Mouse (Mus musculus) kidney, adult 18-20 months (tissue): ENCODE measurements around the gene Gon4l.
"Not testable (repeated sequence)": the region's sequence is repeated elsewhere in the genome, so short reads cannot be mapped to it uniquely, and the experiment has no call there.

Source experiments
- DNase-seq: peaks from one replicate; pipeline ENCODE4 v3.0.0; 2021

Gene Gon4l

DNA sequence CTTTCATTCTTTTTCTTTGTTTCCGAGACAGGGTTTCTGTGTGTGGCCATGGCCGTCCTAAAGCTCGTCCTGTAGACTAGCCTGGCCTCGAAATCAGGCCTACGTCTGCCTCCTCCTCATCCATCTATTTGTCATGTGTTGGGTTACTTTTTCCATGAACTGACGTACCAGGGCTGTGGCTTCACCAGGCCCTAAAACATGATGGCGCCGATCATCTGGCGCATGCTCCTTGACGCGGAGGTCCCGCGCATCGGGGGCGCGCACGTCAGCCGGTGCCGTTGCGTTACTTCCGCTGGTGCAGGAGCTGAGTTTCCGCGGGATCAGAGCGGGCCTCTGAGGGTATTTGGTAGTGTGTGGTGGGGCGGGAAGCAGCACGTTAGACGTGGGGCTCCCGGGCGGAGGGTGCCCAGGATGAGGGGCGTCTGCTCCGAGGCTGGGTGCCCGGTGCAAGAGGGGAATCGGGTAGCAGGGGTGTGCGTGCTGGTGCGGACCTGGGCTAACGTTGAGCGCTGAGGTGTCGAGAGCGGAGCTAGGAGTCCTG is at the start of gene Gon4l:
Gene Gon4l (plus strand): TSS at position 281 of the 541 bp plus-strand sequence.
- peak; percentile 63 for DNase-seq

DNA sequence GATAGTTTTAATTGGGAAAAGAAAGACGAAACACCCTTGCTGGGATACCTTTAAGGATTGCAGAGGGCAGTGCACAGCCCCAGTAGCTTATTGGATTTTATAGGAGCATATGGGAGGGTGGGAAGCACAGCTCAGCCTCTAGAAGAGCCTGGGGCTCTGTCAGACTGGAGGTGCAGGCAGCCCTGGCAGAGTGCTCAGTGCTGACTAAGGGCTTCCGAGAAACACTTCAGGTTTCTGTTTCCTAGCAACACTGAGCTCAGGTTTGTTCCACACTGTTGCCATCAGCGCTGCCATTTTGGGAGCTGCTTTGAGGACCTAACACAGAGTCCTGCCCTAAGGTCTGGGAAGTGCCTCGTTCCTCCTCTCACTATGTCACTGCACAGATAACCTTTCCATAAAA is 48.7 kb upstream of the Gon4l start:
- not testable (repeated sequence) for DNase-seq

DNA sequence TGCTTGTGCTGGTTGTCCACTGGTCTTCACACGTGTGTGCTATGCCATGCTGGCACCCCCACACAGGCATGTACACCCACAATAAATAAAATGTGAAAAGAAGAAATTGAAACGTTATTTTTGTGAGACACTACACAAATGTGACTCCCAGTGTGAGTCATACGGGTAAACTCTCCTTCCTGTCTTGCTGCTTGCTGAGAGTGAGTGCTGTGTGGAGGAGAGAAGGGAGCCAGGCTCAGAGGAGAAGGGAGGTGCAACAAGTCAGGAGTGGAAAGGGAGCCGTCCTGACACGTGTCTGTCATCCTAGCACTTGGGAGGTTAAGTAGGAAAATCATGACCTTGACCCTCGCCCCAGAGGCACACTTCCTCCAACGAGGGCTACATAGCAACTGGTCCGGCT is 48.2 kb upstream of the Gon4l start:
- not testable (repeated sequence) for DNase-seq

DNA sequence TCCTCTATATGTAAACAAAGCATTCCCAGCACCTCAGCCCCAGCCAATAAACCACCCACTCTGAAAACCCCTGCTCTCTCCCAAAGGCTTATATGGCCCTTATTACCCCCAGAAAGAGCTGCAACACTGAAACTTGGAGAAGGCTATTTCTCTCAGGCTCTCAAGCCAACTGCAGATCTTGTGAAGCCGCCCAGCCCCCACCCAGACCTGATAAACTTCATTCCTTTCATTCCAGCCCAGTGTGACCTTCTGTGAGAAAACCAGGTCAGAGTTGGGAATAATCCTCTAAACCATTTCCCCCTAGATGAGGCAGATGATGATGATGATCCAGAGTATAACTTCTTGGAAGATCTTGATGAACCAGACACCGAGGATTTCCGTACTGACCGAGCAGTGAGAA is 47.0 kb upstream of the Gon4l start:
- DNase-seq = not testable (repeated sequence)

DNA sequence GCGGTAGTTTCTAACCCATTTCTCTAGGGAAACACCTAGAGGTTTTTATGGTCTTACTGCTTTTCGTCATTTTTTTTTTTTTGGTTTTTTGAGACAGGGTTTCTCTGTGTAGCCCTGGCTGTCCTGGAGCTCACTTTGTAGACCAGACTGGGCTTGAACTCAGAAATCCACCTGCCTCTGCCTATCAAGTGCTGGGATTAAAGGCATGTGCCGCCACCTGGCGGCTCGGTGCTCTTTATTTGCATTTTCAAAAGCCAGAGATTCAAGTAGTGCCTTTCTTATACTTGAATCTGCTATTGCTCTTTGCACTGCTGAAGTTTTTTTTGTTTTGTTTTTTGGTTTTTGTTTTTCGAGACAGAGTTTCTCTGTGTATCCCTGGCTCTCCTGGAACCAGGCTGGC is 37.5 kb upstream of the Gon4l start:
- not testable (repeated sequence) for DNase-seq

DNA sequence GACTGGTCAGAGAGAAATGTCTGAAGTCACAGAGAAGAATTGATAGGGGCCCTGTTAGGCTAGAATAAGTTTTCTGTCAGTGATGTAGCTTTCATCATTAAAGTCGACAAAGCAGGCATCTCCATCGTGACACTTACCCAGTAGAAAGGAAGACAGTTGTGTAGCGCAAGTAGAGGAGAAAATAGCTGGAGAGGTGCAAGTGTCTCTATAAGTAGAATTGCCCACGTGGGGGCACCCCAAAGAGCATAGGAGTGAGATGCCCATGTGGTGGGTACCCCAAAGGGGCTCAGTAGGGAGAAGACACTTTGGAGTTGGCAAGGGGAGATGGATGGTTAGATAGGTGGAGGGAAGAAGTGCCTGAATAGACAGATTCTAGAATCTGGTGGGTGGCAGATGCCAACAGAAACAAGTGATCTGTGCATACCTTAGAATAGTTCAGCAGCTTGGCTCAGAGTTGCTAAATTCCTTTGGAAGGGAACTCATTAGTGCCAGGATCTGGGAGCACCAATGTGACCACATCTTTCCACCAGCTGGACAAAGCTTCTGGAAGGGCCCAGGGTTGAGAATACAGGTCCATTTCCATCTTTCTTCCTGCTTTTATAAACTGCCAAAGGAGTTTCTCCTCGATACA is 31.0 kb upstream of the Gon4l start:
- no peak for DNase-seq

DNA sequence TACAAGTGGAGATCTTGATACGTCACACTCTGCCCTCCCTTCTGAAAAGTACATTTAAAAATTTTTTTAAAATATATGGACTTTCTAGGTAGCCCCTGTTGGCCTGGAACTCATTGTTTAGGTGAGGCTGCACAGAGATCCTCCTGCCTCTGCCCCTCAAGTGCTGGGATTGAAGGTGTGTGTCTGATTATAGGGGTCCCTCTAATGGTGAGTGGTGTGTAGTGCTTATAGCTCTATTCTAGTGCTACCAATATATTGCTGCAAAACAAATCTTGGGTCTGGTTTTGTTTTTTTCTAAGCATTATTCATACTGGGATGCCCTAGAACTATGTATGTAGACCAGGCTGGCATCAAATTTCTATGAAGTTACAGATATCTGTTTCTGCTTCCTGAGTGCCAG is 9.3 kb upstream of the Gon4l start:
- DNase-seq = no peak

DNA sequence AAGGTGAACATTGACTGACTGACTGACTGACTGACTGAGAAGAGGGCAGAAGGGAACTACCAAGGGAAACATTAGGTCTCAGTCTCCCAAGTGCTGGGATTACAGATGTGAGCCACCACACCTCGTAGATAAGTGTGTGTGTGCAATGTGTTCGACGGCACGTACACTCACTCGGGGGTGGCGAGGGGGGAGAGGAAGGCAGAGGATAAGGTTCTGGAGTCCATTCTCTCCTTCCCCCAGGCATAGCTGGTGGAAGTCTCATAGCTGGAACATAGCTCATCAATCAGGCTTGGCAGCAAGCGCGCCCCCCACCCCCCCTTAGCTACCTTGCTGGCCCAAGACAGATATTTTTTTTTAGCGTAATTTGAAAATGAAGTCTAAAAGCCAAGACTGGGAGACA is 7.8 kb upstream of the Gon4l start:
- DNase-seq = no peak

DNA sequence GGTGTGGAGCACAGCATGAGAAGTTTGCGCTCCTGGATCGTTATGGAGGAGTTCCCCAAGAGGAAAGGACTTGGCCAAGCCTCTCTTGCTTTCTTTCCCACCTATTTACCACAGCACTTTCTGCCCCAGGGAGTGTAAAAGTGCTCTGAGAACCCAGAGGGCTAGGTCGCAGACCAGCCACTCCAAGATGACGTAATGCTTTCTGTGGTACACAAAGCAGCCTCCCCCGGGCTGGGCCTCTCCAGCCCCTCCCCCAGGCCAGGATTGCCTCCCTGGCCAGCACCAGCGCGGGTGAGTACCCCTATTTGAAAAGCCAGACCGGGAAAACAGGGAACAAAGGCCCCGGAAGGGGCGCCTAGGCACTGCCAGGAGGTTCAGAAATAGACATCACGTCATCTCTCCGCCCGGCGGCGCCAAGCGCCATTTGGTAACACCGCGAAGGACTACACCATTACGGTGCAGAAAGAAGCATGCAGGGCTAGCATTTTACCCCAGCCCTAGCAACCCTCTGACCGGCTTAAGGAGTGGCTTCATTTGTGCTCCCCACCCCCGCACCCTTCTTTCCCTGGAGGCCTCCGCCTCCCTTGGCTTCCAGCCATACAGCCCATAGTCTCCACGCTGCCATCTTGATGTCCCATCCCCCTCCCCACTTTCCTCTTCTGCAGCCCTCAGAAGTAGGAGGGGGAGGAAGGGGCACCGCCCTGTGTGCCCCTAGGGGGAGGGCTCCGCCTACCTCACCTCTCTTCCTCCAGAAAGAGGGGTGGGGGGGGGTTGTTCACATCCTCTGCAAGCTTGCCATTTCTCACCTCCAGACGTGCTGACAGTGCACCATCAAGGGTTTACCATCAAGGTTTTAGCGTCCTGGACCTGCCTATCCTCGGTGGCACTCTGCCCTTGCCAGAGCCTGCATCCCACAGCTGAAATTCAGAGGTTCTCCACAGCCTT is 3.6 kb upstream of the Gon4l start:
- peak; percentile 24 for DNase-seq

DNA sequence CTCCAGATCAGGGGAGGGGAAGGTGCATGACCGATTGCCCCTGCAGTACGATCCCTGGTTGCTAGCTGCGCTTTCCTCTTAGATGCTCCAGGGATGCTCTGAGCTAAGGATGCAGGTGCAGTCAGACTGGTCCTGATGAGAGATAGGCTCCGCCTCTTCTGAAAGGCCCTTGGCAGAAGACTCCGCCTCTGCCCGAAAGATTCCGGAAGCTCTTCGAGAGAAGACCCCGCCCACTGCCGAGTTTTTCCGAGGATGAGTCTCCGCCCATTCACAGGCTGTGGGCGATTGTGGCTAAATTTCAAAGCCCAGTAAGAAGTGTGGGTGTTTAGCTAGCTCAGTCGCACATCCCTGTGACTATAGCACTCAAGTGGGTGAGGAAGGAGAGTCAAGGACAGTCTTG is 2.6 kb upstream of the Gon4l start:
- DNase-seq = peak; percentile 57

DNA sequence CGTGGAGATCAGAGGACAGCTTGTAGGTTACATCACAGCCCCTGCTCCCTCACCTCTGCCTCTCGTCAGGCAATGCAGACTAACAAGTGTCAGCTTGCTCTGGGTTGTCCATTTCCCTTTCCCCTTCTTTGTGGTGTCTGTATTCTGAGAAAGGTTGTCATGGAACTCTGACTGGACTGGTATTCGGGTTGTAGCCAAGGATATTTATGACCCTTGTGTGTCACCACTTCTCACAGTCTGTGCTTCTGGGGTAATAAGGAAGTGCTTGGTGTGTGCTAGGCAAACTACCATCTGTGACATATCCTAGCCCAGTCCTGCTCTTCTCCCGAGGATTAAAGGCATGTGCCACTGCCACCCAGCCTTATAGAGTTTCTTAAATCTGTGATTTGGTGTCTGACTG is 14.1 kb downstream of the Gon4l start:
- DNase-seq = no peak

DNA sequence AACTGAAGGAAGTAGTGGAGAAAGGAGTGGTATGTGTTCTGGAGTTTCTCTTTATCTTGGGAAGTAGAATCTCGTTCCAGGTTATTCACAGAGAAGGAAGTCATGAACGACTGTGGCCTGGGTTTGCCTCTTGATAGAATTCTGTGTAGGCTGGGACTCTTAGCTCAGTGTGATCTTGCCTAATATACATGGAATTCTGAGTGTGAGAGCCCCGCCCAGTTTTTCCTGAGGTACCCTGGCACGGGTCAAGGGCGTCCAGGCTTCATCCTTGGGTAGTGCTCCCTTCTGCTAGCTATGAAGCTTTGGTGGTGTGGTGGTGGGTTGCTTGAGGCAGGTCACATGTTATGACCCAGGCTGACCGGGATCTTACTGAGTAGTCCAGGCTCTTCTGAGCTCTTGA is 20.8 kb downstream of the Gon4l start:
- DNase-seq = no peak

DNA sequence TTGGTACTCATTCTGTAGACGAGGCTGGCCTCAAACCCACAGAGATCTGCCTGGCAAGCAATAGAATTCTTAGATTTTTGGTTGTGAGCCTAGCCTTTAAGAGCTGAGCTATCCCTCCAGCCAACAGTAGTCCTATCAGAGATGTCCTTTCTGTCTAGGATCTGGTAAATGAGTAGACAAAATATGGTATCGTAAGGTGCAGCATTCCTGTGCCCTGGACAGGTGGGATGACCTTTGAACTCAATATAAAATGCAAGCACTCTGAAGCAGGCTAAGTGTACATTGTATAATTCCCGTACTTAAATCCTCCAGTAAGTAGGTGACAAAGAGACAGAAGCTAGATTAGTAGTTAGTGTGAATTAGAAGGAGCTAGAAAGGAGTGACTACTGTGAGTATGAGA is 27.1 kb downstream of the Gon4l start:
- no peak for DNase-seq

DNA sequence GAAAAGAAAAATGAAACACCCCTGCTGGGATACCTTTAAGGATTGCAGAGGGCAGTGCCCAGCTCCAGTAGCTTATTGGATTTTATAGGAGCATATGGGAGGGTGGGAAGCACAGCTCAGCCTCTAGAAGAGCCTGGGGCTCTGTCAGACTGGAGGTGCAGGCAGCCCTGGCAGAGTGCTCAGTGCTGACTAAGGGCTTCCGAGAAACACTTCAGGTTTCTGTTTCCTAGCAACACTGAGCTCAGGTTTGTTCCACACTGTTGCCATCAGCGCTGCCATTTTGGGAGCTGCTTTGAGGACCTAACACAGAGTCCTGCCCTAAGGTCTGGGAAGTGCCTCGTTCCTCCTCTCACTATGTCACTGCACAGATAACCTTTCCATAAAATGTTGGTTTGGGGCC is 31.7 kb downstream of the Gon4l start:
- DNase-seq = not testable (repeated sequence)

DNA sequence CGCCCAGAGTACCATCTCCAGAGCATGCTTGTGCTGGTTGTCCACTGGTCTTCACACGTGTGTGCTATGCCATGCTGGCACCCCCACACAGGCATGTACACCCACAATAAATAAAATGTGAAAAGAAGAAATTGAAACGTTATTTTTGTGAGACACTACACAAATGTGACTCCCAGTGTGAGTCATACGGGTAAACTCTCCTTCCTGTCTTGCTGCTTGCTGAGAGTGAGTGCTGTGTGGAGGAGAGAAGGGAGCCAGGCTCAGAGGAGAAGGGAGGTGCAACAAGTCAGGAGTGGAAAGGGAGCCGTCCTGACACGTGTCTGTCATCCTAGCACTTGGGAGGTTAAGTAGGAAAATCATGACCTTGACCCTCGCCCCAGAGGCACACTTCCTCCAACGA is 32.1 kb downstream of the Gon4l start:
- DNase-seq = not testable (repeated sequence)

DNA sequence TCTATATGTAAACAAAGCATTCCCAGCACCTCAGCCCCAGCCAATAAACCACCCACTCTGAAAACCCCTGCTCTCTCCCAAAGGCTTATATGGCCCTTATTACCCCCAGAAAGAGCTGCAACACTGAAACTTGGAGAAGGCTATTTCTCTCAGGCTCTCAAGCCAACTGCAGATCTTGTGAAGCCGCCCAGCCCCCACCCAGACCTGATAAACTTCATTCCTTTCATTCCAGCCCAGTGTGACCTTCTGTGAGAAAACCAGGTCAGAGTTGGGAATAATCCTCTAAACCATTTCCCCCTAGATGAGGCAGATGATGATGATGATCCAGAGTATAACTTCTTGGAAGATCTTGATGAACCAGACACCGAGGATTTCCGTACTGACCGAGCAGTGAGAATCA is 33.4 kb downstream of the Gon4l start:
- not testable (repeated sequence) for DNase-seq

DNA sequence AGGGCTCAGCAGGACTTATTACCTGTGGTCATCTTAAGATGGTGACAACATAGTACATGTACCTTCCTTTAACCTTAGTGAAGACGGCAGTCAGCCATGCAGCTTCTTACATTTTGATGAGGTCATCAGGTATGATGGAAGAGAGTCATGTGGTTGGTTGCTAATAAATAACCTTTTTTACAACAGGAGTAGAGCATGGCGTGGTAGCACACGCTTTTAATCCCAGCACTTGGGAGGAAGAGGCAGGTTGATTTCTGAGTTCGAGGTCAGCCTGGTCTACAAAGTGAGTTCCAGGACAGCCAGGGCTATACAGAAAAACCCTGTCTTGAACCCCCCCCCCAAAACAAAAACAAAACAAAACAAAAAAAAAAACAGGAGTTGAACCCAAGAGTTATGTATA is 47.5 kb downstream of the Gon4l start:
- not testable (repeated sequence) for DNase-seq

DNA sequence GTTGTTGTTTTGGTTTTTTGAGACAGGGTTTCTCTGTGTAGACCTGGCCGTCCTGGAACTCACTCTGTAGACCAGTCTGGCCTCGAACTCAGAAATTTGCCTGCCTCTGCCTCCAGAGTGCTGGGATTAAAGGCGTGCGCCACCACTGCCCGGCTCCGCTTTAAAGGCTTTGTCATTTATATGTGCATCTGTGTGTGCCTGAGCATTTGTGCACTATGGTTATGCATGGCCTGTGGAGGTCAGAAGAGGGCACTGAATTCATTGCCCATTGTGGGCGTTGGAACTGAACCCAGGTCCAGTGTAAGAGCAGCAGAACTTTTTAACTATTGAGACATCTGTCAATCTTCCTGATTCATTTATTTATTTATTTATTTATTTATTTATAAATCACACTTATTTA is 58.0 kb downstream of the Gon4l start:
- DNase-seq = not testable (repeated sequence)

DNA sequence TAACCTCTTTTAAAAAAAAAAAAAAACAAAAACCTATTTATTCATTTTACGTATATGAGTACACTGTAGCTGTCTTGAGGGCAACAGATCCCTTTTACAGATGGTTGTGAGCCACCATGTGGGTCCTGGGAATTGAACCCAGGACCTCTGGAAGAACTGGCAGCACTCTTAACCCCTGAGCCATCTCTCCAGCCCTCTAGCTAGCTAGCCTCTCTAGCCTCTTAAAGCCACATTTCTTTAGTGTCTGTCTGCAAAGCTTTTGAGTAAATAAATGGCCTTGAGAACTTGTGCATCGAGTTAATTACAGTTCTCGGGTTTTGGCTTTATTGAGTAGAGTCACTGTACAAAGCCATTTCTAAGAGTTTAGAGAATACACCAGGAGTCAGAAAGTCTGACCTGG is 69.8 kb downstream of the Gon4l start:
- DNase-seq = no peak

DNA sequence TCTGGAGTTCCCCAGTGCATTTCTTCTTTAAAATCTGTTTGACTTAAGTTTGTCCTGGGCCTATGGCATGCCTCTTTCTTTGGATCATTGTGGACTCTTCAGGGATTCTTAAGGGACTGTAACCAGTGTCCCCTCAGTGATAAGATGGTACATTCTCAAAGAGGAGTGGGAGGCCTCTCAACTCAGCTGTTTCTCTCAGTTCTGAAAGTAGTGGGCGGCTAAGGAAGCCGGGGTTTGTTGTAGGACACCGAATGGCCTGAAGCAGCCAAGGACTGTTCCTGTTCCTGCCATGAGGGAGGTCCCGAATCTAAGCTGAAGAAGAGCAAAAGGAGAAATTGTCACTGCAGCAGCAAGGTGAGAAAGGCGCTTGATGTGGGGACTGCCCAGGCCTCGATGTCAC is 70.2 kb downstream of the Gon4l start:
- no peak for DNase-seq

DNA sequence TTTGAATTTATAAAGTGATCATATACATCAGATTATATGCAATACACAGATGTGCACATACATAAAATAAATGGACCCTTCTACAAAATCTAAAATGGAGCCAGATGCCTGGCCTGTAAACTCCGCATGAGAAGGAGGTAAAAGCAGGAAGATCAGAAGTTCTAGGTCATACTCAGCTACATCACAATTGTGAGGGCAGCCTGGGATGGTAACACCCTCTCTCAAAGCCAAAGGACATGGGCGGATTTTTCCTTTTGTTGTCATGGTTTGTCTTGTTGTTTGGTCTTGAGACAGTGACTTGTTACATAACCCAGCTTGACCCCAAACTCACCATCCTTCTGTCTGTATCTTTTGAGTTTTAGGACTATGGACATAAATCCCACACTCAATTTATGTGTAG is 70.7 kb downstream of the Gon4l start:
- no peak for DNase-seq

DNA sequence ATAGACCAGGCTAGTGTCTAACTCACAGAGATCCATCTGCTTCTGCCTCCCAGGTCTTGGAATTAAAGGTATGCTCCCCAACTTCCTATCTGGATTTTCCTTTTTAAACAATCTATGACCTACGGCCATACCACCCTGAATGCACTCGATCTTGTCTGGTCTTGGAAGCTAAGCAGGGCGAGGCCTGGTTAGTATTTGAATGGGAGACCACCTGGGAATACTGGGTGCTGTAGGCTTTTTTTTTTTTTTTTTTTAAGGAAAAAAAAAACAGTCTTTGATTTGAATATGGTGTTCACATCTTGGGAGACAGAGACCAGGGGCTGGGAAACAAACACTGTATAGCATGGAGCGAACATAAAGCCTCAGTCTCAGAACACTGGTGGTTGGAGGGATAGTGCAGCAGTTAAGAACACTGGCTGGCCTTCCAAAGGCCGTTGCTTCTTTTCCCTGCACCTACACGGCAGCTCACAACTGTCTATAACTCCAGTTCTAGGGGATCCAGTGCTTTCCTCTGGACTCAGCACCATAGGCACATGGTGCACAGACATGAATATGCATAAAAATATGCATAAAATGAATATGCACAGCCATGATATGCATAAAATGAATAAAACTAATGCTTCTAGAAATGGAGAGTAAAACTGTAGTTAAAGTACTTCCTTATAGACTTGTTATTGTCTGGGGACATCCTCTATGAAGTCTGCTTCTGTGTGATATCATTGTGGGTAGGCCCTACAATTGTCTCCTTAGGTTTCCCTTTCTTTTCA is 71.5 kb downstream of the Gon4l start:
- no peak for DNase-seq

DNA sequence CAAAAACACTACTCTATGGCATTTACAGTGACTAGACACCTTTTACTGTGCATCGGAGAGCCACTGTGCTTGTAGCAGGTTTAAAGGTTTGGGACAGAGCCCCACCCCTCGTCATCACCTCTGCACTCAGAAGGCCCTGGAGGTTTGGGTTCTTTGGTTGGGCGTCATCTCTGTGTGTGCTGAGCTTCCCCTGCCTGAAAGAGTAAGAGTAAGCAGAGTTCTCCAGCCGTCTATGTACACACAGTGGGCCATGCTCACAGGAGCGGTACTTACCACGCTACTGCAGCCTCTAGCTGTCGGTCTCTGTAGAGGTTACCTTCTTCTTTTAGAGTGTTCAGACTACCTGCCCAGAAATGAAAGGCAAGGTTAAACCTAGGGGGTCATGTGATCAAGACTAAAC is 77.6 kb downstream of the Gon4l start:
- no peak for DNase-seq
